Mouse (Mus musculus) large intestine, adult 2 months (tissue): ENCODE data around the gene Ifi203. TPM values are rescaled to one million over a fixed set of nuclear protein-coding genes. Genes with fewer than 3 reads are reported as not detected.
"Not testable (repeated sequence)": the region's sequence is repeated elsewhere in the genome, so short reads cannot be mapped to it uniquely, and the experiment has no call there.

Source experiments
- DNase-seq: peaks from one replicate; pipeline ENCODE4 v3.0.0-alpha.2; 2012; ENCODE audit warnings: low read depth, low spot score
- WGBS: fragments of 180-500 bp; shearing (Covaris S2); methylation state at CpG from one replicate; pipeline ENCODE4 v1.1.7; 2018; 5-methylcytosine and 5-hydroxymethylcytosine counted together
- polyA plus RNA-seq: library from polyadenylated mRNA; depleted of rRNA; stranded (reverse); fragments of >200 nt; gene quantifications from 2 replicates; pipeline ENCODE4 v1.2.3, GENCODE M21; 2012; rRNA removed

Ifi203 gene
- 2.6 and 3.7 TPM in 2 replicates for polyA plus RNA-seq

DNA sequence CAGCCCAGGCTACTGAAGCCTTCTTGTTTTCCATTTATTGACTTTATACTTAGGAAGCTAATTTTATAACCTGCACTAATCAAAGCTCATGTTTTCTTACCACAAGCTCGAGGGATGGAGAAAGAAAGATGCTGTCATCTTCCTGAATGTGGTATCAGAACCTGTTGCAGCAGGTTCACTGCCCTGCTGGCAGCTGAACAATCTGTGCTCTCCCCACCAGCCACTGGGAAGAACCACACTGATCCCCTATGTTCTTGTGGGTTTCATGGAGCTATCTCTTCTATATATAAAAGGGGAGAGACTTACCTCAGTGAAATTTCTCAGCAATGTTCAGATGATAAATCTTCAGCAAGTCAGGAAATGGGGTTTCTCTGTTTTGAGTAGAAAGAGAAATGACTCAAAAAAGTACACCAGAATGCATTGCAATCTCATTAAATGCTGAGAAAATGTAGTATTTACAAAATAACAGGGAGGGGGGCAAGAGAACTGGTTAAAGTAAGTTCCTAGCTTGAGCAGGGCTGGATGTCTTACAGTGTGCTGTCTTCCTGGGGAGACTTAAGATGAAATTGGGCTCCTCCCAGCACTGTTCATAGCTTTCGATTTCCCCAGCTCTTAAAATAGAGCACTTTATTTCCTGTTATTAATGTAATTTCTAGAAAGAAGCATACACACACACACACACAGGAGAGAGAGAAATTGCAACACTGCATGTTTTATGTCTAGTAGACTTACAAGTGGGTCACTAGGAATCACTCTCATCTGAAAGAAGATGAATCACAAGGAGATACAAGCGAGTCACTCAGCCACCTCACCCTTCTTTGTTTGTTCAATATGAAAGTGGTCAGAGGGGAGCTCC lies at the start of gene Ifi203, which contains the start of gene Mndal:
Gene Ifi203, minus strand, starts transcription at position 749 of the 856 bp plus-strand sequence.
Gene Mndal, minus strand, starts transcription at position 568 of the 856 bp plus-strand sequence.
- WGBS: 20% methylated on average over 3 of the region's 3 CpGs

DNA sequence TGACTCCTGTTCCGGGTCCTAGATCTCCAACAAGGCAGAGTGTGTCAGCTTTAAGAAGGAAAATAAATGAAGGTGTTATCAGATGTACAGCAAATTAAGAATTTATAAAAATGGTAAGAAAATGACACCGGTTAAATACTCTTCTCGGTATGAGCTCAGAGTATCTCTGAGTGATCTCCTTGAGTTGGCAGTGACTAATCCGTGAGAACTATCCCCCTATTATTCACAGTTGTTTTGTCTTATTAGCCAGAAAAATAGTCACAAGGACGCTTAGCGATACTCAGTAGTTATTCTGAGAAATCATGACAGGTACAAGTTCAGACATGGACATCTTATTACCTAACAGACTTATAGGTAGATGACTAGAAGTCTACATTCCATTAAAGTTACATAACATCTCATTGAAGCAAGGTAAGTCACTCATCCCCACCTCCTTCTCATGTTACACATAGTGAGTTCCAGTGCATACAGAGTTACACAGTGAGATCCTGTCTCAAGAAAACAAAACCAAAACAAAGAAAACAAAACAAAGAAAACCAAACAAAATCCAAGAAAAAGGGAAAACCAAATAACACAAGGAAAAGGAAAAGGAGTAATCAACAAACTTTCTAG lies 40.3 kb upstream of the Ifi203 start, which contains the start of gene Ifi202b:
Gene Ifi202b, minus strand, starts transcription at position 51 of the 612 bp plus-strand sequence.
- WGBS: 95% methylated on average over 6 of the region's 6 CpGs
- not testable (repeated sequence) for DNase-seq

More for the DNA sequence above, at the start of gene Ifi203, which contains the start of gene Mndal:
- DNase-seq: not testable (repeated sequence)

DNA sequence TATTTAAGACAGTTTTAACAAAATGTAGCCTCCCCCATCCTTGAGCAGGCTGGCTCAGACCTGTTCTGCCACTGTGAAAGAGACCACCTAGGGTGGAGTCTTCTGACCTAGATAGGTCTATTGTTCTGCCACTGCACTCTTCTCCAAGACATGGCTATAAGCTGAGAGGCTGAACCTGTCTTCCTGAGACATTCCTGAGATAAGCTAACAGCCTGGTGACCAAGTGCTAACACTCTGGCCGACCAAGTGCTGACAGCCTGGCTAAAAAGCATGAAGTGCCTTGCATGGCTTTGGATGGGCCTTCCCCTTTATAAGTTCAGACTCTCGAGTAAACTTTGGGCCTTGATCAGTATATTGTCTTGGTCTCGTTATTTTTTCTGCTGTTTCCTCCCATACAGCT lies 38.6 kb upstream of the Ifi203 start:
- 33% methylated on average over 3 of the region's 3 CpGs for WGBS
- DNase-seq: not testable (repeated sequence)

DNA sequence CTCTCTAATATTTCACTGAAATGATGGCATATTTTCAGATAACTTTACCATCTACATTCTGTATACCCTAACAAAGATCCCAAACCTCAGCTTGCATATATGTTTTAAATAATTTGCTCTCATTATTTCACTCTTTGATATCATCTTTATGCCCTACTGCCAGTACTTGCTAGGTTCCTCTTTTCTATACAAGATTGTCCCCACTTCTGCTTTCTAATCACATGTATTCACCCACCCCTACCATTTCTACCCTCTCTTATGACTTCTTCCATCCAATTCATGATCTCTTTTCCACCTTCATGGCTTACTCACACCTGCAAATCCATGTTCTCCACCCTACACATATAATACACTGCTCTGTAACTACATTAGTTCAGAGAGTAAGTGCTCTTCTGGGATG lies 35.1 kb upstream of the Ifi203 start:
- no peak for DNase-seq

DNA sequence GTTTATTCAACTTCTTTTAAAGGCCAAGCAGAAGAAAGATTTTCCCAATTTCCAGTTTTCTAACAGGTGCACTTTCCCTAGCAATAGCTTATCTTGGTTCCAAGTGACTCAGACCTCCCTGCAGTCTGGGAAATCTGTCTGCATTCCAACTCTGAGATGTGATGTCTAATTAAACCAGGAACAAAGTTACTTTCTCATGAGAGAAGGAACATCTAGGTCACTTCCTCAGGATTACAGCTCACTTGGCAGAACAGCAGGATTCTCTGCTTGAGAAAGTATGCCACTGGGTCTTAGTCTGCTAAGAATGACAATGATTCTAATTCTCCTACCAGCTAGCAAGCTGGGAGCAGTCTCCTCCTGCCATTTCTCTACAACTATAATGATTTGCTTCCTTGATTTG lies 30.6 kb upstream of the Ifi203 start:
- no peak for DNase-seq

DNA sequence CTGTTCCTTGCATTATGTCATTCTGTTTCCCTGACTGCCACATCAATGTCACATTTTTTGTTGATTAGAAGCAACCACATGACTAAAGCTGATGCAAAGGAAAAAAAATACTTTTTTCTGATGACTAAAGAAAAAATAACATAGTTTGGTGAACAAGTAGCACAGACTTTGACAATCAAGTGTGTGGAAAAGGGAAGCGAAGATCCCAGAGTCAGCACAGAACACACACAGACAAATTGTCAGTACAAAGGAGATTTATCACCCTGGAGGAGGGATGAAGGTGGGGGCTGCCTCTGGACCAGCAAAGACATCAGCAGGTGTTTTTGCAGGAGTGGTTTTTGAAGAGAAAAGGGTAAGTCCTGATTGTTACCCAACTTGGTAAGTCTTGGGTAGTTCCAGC lies 19.0 kb upstream of the Ifi203 start:
- 62% methylated on average over 1 of the region's 1 CpGs for WGBS
- not testable (repeated sequence) for DNase-seq

DNA sequence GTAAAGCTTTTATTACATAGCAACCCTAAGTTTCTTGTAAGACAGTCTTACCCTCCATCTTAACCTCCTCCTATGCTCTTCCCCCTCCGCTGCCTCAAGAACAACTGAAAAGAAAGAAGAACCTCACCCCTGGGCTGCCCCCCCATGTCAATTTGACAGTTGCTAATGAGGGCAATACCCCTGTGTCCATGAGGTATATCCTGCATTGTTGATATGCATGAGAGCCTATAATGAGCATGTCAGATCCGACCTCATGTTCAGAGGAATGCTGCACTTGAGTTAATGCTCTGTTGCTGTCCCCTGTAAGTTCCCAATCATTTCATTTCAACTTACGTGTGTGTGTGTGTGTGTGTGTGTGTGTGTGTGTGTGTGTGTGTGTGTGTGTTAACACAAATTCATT lies 17.5 kb upstream of the Ifi203 start:
- DNase-seq: not testable (repeated sequence)
- 66% methylated on average over 3 of the region's 3 CpGs for WGBS

DNA sequence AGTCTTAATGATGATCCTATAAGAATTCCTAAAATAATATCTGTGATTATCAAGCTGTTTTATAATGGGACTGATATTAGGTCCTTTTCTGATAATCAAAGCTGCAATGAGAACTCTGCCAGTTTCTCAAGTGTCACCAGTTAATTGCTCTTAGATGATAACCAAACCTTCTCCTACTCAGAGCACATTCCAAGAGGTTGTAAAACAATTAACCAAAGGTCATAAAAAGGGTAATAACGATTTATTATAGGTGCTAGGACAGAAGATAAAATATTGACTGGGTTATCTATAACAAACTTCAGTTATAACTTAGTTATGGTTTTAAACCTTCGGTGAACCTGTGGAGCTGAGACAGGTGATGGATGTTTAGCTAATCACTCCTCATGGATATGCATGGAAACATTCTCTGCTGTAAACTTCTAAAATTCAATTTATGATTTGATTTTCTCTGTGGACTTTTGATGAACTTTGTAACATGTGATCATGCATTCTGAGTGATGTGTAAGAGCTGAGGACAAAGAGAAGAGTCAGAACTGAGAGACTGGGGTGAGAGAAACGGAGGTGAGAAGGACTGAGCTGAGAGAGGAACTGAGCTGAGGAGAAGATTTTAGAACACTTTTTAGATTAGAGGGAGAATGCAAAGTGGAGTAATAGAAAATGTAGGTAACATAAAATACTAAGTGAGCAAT lies 13.5 kb upstream of the Ifi203 start:
- WGBS: 18% methylated on average over 3 of the region's 3 CpGs
- DNase-seq: not testable (repeated sequence)

DNA sequence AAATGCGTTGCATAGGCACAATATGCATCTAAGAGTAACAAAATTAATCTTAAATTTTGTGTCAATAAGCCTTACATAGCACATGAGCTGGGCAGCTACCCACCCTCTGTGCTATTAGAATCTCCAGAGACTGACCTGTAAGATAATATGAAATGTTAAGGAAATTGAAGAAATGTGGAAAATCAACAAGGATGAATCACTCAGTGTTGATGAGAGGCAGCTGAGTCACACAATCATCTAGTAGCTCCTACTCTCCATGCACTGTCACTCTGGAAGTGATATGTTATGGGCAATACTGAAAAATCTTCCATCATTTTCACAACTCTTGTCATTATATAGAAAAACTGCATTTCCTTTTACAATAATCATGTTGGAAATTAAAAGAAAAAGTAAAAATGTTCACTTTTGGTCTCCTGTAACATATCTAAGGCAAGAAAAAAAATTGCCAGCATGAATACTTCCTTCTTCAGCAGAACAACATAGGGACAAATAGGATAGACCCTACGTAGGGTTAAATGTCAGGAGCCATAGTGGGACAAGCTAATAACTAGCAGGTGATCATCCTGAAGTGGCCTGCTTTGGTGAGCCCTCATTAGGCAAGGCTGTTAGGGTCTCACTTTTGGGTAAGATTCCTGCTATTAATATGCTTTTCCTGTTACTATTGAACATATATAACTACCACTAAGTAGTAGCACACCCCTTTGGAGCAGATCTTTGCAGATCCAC lies 12.8 kb upstream of the Ifi203 start:
- 88% methylated on average over 2 of the region's 2 CpGs for WGBS
- DNase-seq: no peak

DNA sequence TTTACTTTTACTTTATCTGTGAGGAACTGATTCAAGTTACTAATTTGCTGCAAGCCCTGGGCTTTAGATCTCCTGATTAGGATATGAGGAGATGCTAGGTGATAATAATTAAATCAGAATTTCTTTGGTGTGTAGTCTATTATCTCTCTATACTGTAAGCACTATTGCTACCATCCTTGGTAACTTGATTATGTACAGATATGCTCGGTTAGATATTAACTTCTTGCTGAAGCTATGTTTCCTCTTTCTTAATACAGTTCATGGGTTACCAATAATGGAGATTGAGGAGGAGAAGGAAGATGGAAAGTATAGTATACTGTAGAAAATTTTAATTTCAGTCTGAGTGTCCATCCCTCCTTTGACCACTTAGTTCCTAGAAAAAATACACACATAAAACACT lies 11.1 kb upstream of the Ifi203 start:
- 52% methylated on average over 1 of the region's 1 CpGs for WGBS
- DNase-seq: no peak

DNA sequence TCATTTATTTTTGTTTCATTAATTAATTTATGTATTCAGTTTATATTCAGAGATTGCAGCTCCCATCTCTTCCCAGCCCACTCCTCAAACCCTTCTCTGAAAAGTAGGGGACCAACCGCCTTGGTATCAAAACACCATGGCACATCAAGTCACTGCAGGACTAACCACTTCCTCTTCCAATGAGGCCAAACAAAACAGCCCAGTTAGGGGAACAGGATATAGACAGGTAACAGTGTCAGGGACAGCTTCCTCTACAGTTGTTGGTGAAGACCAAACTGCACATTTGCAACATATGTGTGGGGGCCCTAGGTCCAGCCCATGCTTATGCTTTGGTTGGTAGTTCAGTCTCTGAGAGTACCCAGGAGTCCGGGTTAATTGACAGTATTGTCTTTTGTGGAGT lies 6.6 kb upstream of the Ifi203 start:
- DNase-seq: not testable (repeated sequence)
- 78% methylated on average over 2 of the region's 2 CpGs for WGBS

DNA sequence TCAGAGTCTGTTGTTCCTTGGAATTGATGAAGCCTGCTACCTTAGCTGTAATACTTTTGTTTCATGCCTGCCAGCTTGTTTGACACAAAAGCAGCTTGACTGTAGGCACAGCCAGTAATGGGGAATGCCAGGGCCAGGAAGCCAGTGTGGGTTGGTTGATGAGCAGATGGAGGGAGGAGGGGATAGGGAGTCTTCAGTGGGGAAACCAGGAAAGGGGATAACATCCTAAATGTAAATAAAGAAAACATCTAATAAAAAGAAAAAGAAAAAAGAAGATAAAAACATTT lies 251 bp upstream of the Ifi203 start:
- not testable (repeated sequence) for DNase-seq

DNA sequence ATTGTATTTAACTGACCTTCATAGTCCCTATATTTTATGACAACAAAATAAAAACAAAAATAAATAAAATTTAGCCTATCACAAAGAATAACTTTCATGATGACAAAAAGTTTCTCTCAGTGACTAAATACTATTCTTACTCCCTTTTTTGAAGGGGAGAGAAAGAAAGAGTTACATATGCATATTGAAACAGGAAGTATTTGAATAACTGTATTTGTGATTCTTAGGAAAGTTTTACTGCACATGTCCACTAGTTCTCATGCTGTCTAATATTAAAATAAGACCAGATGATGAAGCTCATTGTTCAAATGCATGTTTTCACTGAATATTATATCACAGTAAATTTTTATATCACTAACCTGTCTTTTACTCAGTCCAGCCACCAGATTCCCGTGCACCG lies 950 bp downstream of the Ifi203 start:
- DNase-seq: not testable (repeated sequence)
- WGBS: 41% methylated on average over 2 of the region's 2 CpGs

DNA sequence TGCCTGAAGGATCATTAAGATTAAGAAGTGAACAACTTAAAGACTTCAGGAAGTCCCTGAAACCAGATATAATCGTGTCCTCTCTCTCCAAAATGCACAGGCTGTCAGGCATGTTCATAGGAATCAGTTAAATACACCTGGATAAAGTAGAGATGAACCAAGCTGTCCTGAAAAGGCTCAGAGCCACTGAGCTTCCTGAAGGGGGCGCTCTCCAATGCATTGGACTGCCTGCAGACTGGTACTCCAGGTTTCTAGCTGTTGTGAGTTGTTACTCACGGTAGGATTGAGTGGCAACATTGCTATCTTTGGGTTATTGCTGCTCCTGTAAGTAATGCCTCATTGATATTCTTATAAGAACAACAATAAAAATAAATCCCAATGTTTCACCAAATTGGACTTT lies 23.2 kb downstream of the Ifi203 start:
- not testable (repeated sequence) for DNase-seq
- WGBS: 66% methylated on average over 3 of the region's 3 CpGs

DNA sequence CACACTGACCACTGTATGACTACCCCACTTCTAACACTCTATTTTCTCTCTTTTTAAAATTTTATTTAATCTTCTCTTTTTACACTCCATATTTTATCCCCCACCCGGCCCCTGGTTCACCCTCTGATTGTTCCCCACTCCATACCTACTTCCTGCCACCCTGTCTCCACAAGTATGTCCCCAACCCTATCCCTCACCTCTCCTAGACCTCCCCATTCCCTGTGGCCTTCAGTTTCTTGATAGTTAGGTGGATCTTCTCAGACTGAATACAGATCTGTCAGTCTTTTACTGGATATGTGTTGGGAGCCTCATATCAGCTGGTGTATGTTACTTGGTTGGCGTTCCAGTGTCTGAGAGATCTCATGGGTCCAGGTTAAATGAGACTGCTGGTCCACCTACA lies 27.9 kb downstream of the Ifi203 start:
- WGBS: 84% methylated on average over 2 of the region's 2 CpGs
- DNase-seq: no peak

DNA sequence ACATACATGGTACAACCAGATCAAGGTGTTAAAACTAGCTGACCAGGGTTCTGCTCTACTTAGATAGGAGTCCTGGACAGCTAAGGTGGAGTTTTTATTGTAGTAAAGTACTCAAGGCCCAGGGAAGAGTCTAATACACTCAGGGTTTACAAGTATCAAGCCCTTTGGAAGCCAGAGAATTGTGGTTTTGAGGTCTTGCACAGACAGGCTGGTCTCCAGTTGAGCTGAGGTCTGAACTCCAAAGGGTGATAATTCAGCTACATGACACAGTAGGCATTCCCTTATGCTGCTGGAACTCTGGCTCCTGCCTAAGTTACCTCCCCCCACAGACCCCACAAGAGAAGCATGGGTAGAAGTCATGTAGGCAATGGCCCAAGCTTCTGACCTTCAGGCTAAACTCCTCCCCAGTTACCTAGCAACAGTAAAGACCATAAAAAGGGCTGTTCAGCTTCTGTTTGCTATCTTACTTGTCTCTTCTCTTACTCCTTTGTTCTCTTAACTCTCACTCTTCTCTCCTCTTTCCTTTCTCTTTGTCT lies 29.1 kb downstream of the Ifi203 start:
- not testable (repeated sequence) for DNase-seq

DNA sequence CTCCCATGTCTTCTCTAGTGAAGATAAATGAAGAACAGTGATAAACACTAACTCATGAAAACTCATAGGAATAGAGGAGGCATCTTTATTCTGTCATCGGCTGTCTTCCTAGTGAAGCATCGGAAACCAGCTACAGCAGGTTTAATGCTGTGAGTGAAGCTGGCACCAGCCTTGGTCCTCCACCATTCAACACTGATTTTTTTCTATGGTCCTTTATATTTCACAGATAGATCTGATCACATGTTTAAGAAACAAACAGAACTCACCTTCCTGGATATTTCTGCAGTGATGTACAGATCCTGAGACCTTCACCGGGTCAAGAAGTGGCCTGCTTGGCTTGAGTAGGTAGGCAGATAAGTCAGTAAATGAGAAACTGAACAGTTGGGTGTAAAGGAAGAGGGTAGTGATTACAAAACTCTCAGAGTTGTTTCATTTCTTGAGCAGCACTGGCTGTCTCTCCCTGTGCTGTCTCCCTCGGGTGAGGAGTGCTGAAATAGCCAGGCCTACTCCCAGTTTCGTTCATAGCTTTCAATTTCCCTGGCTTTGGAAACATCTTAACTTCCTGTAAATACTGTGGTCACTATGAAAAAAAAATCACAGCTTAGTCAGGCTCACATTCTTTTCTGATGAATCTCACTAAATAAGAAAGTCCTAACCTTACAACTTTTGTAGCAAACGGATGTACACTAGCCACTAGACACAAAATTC lies 29.8 kb downstream of the Ifi203 start, which contains the start of gene Ifi211:
Gene Ifi211, minus strand, starts transcription at position 499 of the 708 bp plus-strand sequence.
- WGBS: 54% methylated on average over 6 of the region's 6 CpGs

DNA sequence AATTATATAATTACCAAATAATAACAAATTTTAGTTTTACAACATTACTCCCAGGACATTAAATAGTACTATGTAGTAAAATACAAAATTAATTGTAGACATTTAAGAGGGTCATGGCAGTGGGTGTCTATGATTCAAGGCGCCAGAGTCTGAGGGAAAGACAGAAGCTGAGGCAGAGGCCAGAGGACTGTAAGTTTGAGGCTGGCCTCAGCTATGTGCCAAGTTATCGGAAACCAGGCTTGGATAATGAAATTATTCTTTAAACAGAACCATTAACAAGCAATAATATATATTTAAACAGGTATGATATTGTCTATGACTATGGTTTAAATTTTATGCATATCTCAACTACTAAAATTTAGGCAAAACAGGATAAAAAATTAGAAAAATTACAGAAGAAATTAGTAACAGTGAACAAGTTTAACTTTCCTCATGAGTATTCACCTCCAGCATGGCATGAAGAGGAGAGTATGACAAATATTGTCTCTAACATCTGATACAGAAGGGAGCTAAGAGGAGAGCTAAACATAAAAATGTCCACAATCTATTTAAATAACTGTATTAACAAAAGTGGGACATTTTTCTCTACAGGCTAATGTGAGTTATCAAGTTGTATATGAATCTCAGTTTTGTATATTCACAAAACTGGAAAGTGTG lies 30.5 kb downstream of the Ifi203 start:
- DNase-seq: no peak
- WGBS: 88% methylated on average over 2 of the region's 2 CpGs

More for the DNA sequence above, 29.8 kb downstream of the Ifi203 start, which contains the start of gene Ifi211:
- DNase-seq: not testable (repeated sequence)
